Mouse (Mus musculus): ENCODE results near the gene Gabpb1. TPM values are rescaled to one million over a fixed set of nuclear protein-coding genes. Genes with fewer than 3 reads are reported as not detected.

The Gabpb1 gene
- polyA plus RNA-seq, 1 experiment from 2014 or later, result 13.8 TPM

GRCm38 (mm10) chr2:126607553-126608203 is 68.5 kb downstream of the Gabpb1 start:
- ATAC-seq, result no peak
- Histone ChIP-seq H3K36me3 (ENCODE audit: control insufficient read depth, insufficient read depth) (no peaks in the 10 kb centered on the region), H3K9ac (ENCODE audit: low read depth, low read length) (no peak overlapping the region), H3K27me3 (replicated peaks; ENCODE audit: control insufficient read depth, insufficient read depth, low read length) (no peaks in the 10 kb centered on the region), H3K4me1 (replicated peaks; ENCODE audit: control insufficient read depth, insufficient read depth, low read length) (no peaks in the 10 kb centered on the region), H3K4me2 (replicated peaks; ENCODE audit: low read depth) (no peak overlapping the region), H3K27ac (ENCODE audit: low read depth, low read length) (no peak overlapping the region), H3K4me3 (ENCODE audit: low read depth, low read length) (no peak overlapping the region), H3K9me3 (ENCODE audit: control insufficient read depth) (no peaks in the 10 kb centered on the region)
- no peak for TF ChIP-seq CTCF (IDR thresholded peaks at IDR 0.05; ENCODE audit: low read depth)
- WGBS, result 50% methylated on average over 10 of the region's 10 CpGs

GRCm38 (mm10) chr2:126606688-126607062 is 69.5 kb downstream of the Gabpb1 start:
- TF ChIP-seq CTCF (IDR thresholded peaks at IDR 0.05; ENCODE audit: low read depth), result no peak
- Histone ChIP-seq H3K27ac (ENCODE audit: low read depth, low read length) (no peak overlapping the region), H3K9ac (ENCODE audit: low read depth, low read length) (no peak overlapping the region), H3K9me3 (ENCODE audit: control insufficient read depth) (no peaks in the 10 kb centered on the region), H3K4me2 (replicated peaks; ENCODE audit: low read depth) (no peak overlapping the region), H3K36me3 (ENCODE audit: control insufficient read depth, insufficient read depth) (no peaks in the 10 kb centered on the region), H3K4me1 (replicated peaks; ENCODE audit: control insufficient read depth, insufficient read depth, low read length) (no peaks in the 10 kb centered on the region), H3K27me3 (replicated peaks; ENCODE audit: control insufficient read depth, insufficient read depth, low read length) (no peaks in the 10 kb centered on the region), H3K4me3 (ENCODE audit: low read depth, low read length) (no peak overlapping the region)
- WGBS, result 37% methylated on average over 4 of the region's 4 CpGs
- ATAC-seq, result no peak

- no peak overlapping the region for H3K4me3 ChIP-seq (ENCODE audit: low read depth, low read length)
- H3K9me3 ChIP-seq (ENCODE audit: control insufficient read depth), result no peaks in the 10 kb centered on the region
- no peak overlapping the region for H3K4me2 ChIP-seq (replicated peaks; ENCODE audit: low read depth)
- no peaks in the 10 kb centered on the region for H3K27me3 ChIP-seq (replicated peaks; ENCODE audit: control insufficient read depth, insufficient read depth, low read length)
- WGBS, result 77% methylated on average over 15 of the region's 15 CpGs
- H3K36me3 ChIP-seq (ENCODE audit: control insufficient read depth, insufficient read depth), result no peaks in the 10 kb centered on the region
- H3K4me1 ChIP-seq (replicated peaks; ENCODE audit: control insufficient read depth, insufficient read depth, low read length), result no peaks in the 10 kb centered on the region
- TF ChIP-seq CTCF (IDR thresholded peaks at IDR 0.05; ENCODE audit: low read depth), result no peak
- no peak overlapping the region for H3K27ac ChIP-seq (ENCODE audit: low read depth, low read length)
- no peak overlapping the region for H3K9ac ChIP-seq (ENCODE audit: low read depth, low read length)
- ATAC-seq, result no peak
Measured at GRCm38 (mm10) chr2:126606061-126606687, 70.0 kb downstream of the Gabpb1 start.

- Histone ChIP-seq H3K4me2 (replicated peaks; ENCODE audit: low read depth) (no peak overlapping the region), H3K27ac (ENCODE audit: low read depth, low read length) (no peak overlapping the region), H3K9ac (ENCODE audit: low read depth, low read length) (no peak overlapping the region), H3K4me3 (ENCODE audit: low read depth, low read length) (no peak overlapping the region), H3K36me3 (ENCODE audit: control insufficient read depth, insufficient read depth) (no peaks in the 10 kb centered on the region), H3K4me1 (replicated peaks; ENCODE audit: control insufficient read depth, insufficient read depth, low read length) (no peaks in the 10 kb centered on the region), H3K9me3 (ENCODE audit: control insufficient read depth) (no peaks in the 10 kb centered on the region), H3K27me3 (replicated peaks; ENCODE audit: control insufficient read depth, insufficient read depth, low read length) (0 out of 2 replicates have a peak, but pooled peaks cover 4% of the 10 kb centered on the region)
- no peak for TF ChIP-seq CTCF (IDR thresholded peaks at IDR 0.05; ENCODE audit: low read depth)
- no peak for ATAC-seq
- WGBS, result 86% methylated on average over 14 of the region's 14 CpGs
Measured at GRCm38 (mm10) chr2:126601918-126602600, 74.1 kb downstream of the Gabpb1 start.

- Histone ChIP-seq H3K9me3 (ENCODE audit: control insufficient read depth) (no peaks in the 10 kb centered on the region), H3K4me1 (replicated peaks; ENCODE audit: control insufficient read depth, insufficient read depth, low read length) (no peaks in the 10 kb centered on the region), H3K27me3 (replicated peaks; ENCODE audit: control insufficient read depth, insufficient read depth, low read length) (0 out of 2 replicates have a peak, but pooled peaks cover 4% of the 10 kb centered on the region), H3K27ac (ENCODE audit: low read depth, low read length) (no peak overlapping the region), H3K36me3 (ENCODE audit: control insufficient read depth, insufficient read depth) (no peaks in the 10 kb centered on the region), H3K4me2 (replicated peaks; ENCODE audit: low read depth) (no peak overlapping the region), H3K9ac (ENCODE audit: low read depth, low read length) (no peak overlapping the region), H3K4me3 (ENCODE audit: low read depth, low read length) (no peak overlapping the region)
- WGBS, result 77% methylated on average over 14 of the region's 14 CpGs
- no peak for TF ChIP-seq CTCF (IDR thresholded peaks at IDR 0.05; ENCODE audit: low read depth)
- ATAC-seq, result no peak
Measured at GRCm38 (mm10) chr2:126600533-126600932, 75.6 kb downstream of the Gabpb1 start.

GRCm38 (mm10) chr2:126599005-126599404 is 77.1 kb downstream of the Gabpb1 start:
- H3K4me1 ChIP-seq (replicated peaks; ENCODE audit: control insufficient read depth, insufficient read depth, low read length), result no peaks in the 10 kb centered on the region
- TF ChIP-seq CTCF (IDR thresholded peaks at IDR 0.05; ENCODE audit: low read depth), result peak; percentile 67
- H3K4me3 ChIP-seq (ENCODE audit: low read depth, low read length), result no peak overlapping the region
- H3K36me3 ChIP-seq (ENCODE audit: control insufficient read depth, insufficient read depth), result no peaks in the 10 kb centered on the region
- no peak for ATAC-seq
- H3K27ac ChIP-seq (ENCODE audit: low read depth, low read length), result no peak overlapping the region
- H3K9ac ChIP-seq (ENCODE audit: low read depth, low read length), result no peak overlapping the region
- 13% methylated on average over 3 of the region's 3 CpGs for WGBS
- no peaks in the 10 kb centered on the region for H3K9me3 ChIP-seq (ENCODE audit: control insufficient read depth)
- H3K4me2 ChIP-seq (replicated peaks; ENCODE audit: low read depth), result no peak overlapping the region
- H3K27me3 ChIP-seq (replicated peaks; ENCODE audit: control insufficient read depth, insufficient read depth, low read length), result 0 out of 2 replicates have a peak, but pooled peaks cover 4% of the 10 kb centered on the region
